Mouse (Mus musculus): ENCODE data around the gene Rab24.

DNA sequence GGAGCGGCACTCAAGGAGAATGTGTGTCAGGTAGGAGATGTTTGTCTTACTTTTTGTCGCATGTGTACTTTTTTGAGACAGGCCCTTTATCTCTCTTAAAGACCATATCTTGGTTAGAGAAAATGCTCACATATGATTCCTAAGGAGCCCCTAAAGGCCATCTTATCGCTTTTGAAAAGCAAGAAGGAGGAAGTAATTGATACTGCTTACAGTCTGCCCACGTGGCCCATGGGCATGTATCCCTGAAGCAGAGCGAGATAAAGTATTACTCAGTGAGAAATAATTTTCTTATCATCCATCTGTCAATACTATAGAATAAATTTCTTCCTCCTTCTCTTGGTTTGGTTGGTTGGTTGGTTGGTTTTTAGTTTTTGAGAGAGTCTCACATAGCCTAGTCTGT lies 44.1 kb downstream of the Rab24 start:
- TF ChIP-seq POLR2A (IDR thresholded peaks at IDR 0.05; ENCODE audit: low read depth, low read length) (no peak), CTCF (IDR thresholded peaks at IDR 0.05; ENCODE audit: extremely low read depth, insufficient read length, insufficient replicate concordance, low read depth, low read length) (no peak)
